Mouse (Mus musculus) lung, postnatal 25 days (tissue): ENCODE data around the gene Msh4.
"Not testable (repeated sequence)": the region's sequence is repeated elsewhere in the genome, so short reads cannot be mapped to it uniquely, and the experiment has no call there.

Experiments used
- DNase-seq: peaks from one replicate; pipeline ENCODE4 v3.0.0; 2022; ENCODE audit warnings: low spot score

Gene Msh4

DNA sequence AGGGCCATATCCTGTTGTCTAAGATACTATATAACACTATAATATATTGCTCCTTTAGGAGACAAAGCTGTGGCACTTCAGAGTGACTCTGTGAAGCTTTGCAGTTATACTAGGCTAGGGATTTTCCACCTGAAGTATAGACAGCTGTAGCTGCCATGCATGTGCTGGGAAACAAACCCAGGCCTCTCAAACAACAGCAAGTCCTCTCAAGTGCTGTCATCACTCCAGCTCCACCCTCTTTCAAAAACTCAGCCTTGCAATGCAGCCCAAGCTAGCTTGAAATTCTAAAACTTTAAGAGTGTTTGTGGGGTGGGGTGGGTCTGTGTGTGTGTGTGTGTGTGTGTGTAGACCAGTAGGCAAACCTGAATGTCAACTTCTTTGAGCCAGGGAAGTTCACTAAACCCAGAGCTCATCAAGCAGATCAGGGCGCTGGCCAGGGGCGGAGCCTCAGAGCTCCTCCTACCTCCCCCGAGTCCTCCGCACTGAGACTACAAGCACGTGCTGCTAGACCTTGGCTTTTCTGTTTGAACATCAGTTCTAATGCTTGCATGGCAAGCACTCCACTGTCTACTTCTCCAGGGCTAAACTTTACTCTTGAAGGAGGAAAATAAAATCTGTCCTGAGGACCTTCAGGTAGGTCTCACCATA lies 56.4 kb downstream of the Msh4 start:
- DNase-seq = peak; percentile 19

DNA sequence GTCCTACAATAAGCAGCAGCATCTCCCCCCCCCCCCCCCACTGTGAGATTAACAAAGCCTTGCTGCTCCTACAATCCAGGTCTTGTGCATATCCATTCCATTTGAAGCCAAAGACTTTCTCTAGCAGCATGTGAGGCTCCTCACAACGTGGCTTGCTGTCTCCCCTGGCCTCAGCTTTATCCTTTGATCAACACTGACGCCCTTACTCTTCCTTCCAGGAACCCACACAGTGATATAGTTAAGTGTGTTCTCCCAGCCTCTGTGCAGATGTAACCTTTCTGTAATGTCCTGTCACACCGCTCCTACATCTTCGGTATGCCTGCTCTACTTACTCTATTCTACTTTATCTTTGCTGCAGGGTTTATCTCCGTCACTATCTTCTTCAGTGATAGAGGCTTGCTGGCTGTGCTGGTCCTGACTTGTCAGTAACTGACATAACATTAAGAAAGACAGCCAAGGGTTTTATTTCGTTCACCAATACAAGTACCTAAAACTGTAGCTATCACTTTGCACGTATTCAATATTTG lies 58.7 kb downstream of the Msh4 start:
- no peak for DNase-seq

DNA sequence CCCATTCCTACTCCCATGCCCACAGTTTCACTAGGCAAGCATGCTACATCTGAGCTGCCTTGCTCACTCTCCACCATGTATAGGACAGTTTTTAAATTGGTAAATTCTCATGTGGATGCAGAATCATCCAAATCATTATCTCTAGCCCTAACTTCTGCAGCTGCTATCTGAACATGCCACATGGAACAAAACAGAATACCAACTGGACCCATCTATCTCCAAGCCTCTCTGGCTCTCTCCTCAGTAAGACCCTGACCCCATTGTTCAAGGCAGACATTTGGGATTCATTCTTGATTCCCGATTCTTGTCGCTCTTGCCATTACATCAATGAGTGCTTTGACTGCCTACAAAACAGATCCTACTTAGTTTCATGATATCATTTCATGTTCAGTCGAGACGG lies 59.8 kb downstream of the Msh4 start:
- DNase-seq = no peak

DNA sequence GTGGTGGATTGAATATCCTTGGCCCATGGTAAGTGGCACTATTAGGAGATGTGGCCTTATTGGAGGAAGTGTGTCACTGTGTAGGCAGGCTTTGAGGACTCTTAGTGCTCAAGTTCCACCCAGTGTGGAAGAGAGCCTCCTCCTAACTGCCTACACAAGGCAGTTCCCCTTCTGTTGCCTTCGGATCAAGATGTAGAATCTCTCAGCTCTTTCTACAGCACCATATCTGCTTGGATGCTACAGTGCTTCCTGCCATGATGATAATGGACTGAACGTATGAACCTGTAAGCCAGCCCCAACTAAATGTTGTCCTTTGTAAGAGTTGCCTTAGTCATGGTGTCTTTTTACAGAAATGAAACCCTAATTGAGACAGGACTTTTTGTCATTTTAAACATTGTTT lies 60.4 kb downstream of the Msh4 start:
- DNase-seq = no peak

DNA sequence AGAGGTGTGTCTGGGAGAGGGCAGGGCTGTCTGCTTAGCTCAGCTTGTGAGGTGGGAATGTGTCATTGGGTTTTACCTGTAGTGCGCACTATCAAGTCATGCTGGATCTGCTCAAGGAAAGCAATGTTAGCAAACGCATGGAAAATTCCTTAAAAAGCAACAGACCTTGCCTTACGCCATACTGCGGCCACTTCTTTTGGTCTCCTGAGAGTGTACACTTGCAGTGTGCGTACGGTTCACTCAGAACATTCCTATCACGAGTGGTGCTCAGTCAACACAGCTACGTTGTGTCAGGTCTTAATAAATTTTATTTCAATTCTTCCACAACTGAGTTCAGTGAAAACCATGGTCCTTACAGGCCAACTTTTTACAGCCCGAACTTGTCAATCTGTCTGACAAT lies 61.2 kb downstream of the Msh4 start:
- DNase-seq = no peak

DNA sequence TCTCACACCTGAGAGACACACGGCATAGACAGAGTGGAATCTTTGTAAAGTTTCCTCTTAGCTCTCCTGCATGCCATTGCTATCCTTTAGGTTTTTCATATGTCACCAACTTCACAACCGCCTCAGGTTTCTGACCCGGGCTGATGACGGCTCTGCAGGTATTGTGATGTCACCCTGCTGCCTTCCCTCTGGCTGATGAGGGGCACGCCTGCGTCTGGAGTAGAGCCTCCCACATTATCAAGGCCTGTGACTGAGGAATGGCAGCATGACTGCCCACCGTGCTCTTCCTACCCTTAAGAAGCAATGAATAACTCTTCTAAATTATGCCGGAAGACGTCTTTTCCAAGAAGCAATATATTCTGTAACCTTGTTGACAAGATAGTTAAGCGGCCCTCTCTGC lies 61.9 kb downstream of the Msh4 start, which contains the start of gene Asb17:
TSS of gene Asb17 (plus strand) at position 180 of the 400 bp plus-strand sequence.
- no peak for DNase-seq

DNA sequence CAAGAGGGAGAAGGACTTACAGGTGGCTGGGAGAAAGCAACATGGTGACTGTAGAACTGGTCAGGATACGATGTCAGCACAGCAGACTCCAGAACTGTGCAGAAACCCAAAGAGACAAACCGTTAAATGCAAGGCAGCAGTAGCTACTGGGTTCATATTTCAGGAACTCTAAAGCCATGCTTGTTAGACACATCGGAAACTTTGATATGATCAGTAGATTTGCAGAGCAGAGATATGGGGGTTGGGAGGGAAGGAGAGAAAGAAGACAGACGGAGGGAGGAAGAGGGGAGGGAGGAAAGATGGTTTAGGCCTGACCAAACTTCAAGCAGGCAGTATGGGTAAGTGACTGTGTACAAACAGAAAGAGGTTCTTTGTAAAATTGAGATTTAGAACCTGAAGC lies 68.3 kb downstream of the Msh4 start:
- DNase-seq = no peak

DNA sequence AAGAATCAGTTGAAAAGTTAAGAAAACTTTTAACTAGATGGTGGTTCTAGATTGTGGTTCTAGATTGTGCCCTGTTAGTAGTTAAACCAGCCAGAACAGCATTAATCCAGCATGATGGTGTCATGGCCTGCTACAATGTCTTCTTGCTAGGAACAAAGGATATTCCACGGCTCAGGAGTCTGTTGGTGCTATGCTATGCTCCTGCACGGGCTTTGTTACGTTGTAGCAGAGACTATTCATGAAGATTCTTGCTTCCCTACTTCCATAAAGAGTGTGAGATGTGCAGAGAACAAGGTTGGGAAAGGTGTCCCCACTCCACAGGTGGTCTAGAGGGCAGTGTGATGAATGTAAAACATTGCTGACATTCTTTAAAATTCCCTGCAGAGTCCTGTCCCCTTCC lies 69.6 kb downstream of the Msh4 start:
- no peak for DNase-seq

DNA sequence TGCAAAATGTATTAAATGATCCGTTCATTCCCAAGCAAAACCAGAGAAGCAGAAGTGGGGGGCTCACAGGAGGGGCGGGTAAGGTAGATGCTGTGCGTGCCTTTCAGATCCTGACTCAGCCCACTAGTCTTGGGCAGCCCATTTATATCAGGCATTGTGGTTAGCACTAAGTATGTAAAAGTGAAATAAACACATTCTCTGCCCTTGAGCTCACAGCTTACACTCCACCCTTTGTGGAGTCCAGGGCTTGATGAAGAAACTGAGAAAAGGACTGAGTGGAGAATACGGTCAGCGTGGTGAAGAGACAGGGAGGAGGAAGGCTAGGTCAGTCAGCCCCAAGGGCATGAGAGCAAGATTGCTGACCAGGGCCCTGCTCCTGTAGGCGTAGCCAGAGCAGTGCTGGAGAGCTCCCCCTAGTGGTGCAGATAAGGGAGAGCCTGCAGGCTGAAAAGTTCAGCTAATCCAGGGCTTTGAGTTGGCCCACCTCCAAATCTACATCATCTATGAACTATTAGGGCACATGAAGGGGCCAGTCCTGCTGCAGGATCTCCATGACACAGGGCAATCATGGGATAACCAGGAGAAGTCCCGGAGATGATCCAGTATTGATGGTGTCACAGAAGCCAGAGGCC lies 70.4 kb downstream of the Msh4 start:
- DNase-seq = peak; percentile 75

DNA sequence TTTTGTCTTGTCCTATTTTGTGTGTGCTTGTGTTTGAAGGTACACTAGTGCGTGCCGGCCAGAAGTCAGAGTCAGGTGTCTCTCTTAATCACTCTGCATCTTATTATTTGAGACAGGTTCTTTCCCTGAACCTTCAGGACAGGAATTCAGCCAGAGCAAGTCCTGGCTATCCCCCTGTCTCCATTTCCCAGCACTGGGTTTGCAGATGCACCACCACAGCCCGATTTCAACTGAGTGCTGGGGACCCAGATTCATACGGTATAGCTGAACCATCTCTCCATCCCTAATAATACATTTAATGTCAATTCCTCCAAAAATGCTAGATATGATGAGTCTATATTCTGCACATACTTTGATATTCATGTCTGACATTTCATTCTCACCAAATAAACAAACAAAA lies 71.9 kb downstream of the Msh4 start:
- no peak for DNase-seq

DNA sequence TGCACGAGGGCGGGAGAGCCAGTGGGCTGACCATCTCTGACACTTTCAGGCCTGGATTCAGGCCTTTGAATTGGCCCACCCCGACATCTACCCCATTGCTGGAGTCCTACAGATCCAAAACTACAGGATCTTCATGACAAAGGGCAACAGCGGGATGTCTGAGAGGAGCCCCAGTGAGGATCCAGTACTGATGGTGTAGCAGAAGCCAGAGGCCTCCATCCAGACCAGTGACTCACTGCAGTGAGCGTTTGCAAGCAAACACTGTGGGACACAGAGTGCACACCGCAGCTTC lies 73.3 kb downstream of the Msh4 start:
- DNase-seq = no peak

DNA sequence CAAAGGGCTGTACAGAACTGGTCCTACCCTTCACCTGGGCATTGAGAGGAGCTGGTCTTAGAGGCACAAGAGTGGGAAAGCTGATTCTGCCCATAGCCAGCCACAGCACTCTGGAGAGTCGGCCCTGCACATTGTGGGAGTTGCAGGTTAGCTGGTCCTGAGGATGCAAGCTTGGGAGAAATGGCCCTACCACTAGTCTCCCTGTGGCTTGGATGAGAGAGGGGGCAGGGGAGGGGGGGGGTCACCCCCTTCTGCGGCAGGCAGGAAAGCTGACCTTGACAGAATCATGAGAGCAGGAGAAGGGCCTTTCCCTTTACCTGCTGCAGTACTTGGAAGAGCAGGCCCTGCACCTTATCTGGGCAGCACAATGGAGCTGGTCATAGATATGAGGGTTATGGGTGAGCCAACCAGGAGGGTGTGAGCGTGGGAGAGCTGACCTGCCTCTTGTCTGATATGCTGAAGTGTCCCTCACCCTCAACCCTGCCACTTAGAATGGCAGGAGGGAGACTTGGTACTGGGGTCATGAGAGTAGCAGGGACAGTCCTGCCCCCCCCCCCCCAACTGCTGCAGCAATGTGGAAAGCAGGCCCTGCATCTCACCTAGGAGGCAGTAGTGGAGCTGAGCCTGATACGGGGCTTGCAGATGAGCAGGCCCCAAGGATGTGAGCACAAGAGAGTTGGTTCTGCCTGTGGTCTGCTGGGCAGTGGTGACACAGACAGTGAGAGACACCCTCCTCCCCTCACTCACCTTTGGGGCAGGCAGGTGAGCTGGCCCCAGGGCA lies 73.9 kb downstream of the Msh4 start:
- DNase-seq = no peak

DNA sequence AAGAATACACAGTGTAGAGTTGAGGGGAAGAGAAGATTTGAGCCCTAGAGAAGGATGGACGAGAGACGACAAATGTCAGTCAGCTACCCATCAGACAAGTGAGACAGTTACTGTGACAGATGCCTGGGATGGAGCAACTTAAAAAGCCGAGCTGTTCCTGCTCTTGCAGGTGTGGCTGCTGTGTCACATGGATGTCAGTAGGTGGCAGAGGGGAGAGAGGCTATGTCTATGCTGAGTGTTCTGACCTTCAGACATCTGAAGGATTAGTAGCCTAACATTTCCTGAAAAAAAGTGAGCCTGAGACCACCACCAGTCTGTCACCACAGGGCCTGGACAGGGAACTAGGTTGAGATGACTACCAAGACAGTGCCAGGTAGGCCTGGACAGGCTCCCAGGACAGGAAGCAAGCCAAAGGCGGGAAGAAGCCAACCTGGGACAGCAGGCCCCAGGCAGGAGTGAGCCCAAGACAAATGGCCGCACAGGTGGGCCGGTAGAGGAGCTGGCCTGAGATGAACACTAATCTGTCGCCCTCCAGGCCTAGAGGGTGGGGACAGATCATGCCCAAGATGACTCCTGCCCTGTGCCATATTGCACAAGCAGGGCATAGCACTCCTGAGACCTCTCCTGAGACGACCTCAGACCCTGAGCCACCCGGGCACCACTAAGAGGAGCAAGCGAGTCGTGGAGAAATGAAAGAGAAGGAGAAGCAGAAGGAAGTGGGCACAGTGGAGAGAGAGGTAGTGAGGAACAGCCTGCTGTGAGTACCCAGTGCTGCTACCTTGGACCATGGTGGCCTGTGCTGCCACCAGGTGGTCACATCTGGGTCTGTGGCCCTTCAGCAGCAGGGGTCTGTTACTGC lies 74.7 kb downstream of the Msh4 start:
- no peak for DNase-seq

DNA sequence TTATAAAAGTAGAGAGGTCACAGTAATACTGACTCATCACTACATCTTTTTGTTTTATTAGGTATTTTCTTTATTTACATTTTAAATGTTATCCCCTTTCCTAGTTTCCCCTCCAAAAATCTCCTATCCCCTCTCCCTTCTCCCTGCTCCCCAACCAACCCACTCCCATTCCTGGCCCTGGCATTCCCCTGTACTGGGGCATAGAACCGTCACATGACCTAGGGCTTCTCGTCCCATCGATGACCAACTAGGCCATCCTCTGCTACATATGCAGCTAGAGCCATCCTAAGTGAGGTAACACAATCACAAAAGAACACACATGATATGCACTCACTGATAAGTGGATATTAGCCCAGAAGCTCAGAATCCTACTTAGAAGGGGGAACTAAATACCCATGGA lies 76.2 kb downstream of the Msh4 start:
- not testable (repeated sequence) for DNase-seq

DNA sequence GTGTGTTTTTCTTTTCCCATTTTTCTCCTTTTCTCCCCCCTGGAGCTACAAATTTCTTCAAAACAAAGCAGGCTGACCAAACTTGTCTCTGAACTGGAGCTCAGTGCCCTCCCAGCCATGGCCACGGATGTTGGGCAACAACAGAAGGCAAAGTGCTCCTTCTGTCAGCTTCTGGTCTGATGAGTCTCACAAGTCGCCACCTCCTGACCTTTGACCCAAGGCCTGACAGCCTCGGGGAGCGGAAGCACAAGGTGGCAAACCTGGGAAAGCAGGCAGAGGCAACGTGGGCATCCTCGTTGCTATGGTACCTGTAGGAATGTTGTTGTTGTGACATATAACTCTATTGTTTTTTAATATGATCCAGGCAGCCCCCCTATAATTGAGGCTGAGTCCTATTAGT lies 79.3 kb downstream of the Msh4 start:
- DNase-seq = no peak

DNA sequence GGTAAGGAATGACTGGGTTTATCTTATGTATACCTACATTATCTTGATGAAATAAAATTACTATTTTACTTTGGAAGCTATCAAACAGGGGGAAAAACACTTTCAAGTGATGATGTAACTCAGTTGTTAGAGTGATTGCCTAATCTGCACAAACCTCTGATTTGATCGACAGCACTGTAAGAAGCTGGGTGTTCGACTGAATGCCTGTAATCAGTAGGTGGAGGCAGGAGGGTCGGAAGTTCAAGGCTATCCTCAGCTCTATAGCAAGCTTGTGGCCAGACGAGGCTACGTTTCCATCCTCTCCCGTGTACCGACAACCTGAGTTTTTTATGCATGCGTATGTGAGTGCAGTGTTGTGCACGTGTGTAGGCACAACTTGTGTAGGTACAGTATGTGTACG lies 80.7 kb downstream of the Msh4 start:
- DNase-seq = no peak

DNA sequence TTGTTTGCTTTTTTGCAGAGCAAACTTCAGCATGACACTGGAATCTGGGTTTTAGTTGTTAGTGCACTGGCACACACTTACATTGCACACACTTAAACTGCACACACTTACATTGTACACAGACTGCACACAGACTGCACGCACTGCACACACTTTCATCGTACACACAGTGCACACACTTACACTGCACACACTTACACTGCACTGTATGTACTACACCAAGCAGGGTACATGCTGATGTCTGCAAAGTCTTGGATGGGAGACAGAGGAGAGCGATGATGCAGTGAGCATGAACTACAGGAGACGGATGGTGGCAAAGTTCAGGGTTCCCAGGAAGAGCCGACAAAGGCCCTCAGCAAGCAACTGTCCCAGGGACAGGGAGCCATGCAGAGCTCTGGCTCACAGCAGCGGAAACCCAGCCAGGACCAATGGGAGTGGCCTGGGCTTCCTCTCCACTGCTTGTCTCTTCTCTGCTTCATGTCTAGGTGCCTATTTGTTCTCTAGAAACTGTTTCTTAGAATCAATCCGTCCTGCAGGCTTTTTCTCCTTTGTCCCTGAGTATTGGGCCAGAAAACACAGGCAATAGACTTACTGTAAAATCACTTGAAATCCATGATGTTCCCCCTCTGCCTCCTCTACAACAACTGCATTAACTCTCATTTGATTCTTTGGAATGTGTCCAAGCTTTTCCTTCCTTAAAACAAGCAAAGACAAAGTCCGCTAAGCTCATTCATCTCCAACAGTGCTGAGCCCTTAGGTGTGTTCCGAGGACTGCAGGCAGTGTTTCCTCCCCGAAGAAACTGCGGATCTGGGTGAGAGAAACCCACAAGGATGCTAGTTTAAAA lies 82.0 kb downstream of the Msh4 start:
- DNase-seq = no peak

DNA sequence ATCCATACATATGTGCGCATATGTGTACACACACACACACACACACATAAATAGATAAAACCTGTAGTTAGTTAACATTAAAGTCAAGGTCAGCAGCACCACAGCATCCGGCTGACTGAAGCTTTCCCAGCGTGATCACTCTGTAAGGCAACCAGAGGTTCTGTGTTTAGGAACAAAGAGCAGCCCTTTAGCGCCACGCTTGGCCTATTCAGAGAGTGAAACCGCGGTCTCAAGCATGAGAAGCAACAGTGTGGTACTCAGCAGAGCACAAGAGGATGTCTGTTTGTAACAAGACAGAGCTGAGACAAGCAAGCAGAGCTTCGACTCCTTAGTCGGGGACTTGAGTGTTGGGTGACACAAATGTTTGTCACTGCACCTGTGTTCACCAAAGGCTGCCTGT lies 86.5 kb downstream of the Msh4 start:
- DNase-seq = no peak

DNA sequence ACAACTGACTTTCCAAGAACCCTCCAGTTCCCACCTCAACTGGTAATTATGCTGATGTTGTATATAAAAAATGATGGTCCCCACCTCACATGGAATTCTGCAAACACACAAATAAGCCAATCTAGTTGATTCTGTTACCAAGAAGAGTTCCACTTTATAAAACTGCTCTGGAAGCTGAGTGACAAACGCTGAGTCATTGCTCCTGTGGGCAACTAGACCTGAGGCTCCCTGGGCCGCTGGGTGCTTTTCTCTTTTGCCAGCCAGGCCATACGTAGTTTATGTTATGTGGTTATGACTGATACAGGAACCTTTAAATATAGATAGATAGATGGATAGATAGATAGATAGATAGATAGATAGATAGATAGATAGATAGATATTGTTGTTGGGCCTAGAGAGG lies 87.2 kb downstream of the Msh4 start:
- no peak for DNase-seq

DNA sequence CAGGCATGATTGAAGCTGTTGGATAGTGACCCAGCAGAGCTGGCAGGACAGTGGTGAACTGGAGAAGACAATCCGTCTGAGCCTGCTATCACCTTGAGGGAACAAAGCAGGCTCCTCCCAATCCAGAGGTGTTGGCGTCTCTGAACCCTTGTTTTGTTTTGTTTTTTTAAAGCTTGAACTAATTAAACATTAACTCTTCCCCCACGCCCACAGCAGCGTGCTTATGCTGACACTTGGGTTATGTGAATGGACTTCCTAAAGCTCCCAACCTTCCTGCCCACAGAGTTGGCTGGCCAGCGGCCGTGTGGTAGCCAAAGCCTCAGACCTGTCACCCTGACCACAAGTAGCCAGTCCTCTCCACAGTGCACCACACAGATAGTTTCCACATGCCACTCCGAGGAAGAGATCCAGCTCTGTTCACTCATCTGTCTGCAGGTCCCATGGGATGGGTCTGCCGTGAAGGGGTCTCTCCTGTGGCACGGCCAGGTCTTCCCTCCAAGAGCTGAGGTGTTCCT lies 88.5 kb downstream of the Msh4 start:
- no peak for DNase-seq

DNA sequence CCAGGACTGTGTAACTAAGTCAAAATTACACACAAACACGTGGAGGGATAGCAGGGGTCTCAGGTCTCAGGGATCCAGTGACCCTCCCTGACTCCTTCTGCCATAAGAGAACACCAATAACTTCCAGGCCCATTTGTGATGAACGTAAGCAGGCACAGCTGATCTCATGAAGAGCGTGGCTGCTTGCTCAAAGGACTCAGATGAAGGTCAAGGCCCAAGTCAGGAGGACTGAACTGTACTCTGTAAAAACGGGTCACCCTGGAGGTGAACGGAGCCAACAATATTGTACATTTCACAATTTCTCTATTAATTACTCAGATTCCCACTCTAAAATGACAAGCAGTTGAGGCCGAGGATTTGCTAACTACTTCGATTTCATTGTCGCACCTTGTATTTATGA lies 91.9 kb downstream of the Msh4 start:
- no peak for DNase-seq
